12 mouse cellular contexts compared by ENCODE assay signal in the genomic region with DNA sequence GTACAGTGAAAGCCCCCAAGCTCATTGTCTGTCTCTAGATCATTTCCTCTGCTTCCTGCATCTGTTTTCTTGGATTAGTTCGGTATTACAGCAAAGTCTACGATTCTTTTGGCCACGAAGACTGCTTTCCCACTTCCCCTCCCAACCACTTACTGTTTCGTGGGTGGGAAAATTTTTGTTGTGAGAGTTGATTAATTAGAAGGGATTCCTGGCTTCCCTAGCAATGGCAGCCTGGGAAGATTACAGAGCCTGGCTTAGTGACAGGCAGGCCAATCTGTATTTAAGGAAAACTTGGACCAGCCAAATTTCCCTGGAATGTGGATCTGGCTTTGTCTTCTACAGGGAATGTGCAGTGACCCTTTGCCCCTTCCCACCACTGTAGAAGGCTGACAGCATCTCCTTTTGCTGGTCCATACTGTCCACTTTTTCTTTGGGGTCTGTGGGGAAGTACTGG. TPM values are rescaled to one million over a fixed set of nuclear protein-coding genes. Genes with fewer than 3 reads are reported as not detected.
A peak's percentile ranks its signal among the peaks of the same experiment; 100 is the strongest.
DNase-seq lines count a peak whose midpoint lies in the region; ATAC-seq lines count a peak whose summit lies in the region.
"Had no signal": no experiment of that assay in that cellular context is flagged by ENCODE, and none has a peak within 500 bp of the region (broad histone marks: within the 10 kb centered on the region; RNA-seq: fewer than 3 reads in every experiment).

No protein-coding gene starts in this region.

- no peak overlapping the region for H3K27ac ChIP-seq in forebrain, embryonic 13.5 days
- H3K27ac ChIP-seq in intestine, embryonic 15.5 days: no peak overlapping the region

- peak; percentile 56; the same call in 1 of the 2 replicates for ATAC-seq in forebrain, embryonic 13.5 days
- peak; percentile 52; the same call in 1 of the 2 replicates for ATAC-seq in intestine, embryonic 15.5 days

- no peak overlapping the region for H3K4me3 ChIP-seq in forebrain, embryonic 13.5 days
- no peak overlapping the region for H3K4me3 ChIP-seq in intestine, embryonic 15.5 days (replicated peaks)

- peaks cover 9% of the 10 kb centered on the region for H3K4me1 ChIP-seq in forebrain, embryonic 13.5 days
- H3K4me1 ChIP-seq in intestine, embryonic 15.5 days (replicated peaks): 0 out of 2 replicates have a peak, but pooled peaks cover 6% of the 10 kb centered on the region

- no peaks in the 10 kb centered on the region for H3K27me3 ChIP-seq in forebrain, embryonic 13.5 days
- H3K27me3 ChIP-seq in intestine, embryonic 15.5 days (replicated peaks): no peaks in the 10 kb centered on the region
- H3K27me3 ChIP-seq: CH12.LX had no signal

- 3% methylated on average over 4 of the region's 4 CpGs for WGBS in forebrain, embryonic 13.5 days
- WGBS in intestine, embryonic 15.5 days: 33% methylated on average over 4 of the region's 4 CpGs

- DNase-seq in heart, adult 8-10 months (ENCODE audit: low spot score): peak; percentile 31
- DNase-seq in heart, postnatal 36 days: no peak
- peak; percentile 45 for DNase-seq in 416B (ENCODE audit: low read depth)
- no peak for DNase-seq in frontal cortex, postnatal 10 days (ENCODE audit: low spot score in 2 of 2)
- DNase-seq in adrenal gland, postnatal 25 days: no peak
- no peak for DNase-seq in ovary, postnatal 36 days (ENCODE audit: low spot score)
- DNase-seq: thymus, postnatal 14 days had no signal

- intact Hi-C loops in heart, postnatal 36 days (cut with DNase I): no loop called here

- H3K4me2 ChIP-seq in forebrain, embryonic 13.5 days: no peak overlapping the region
- no peak overlapping the region for H3K4me2 ChIP-seq in intestine, embryonic 15.5 days (replicated peaks)

- H3K9me3 ChIP-seq in forebrain, embryonic 13.5 days (replicated peaks): no peaks in the 10 kb centered on the region
- no peaks in the 10 kb centered on the region for H3K9me3 ChIP-seq in intestine, embryonic 15.5 days

- no peak overlapping the region for H3K9ac ChIP-seq in forebrain, embryonic 13.5 days
- no peak overlapping the region for H3K9ac ChIP-seq in intestine, embryonic 15.5 days

- no peaks in the 10 kb centered on the region for H3K36me3 ChIP-seq in forebrain, embryonic 13.5 days (ENCODE audit: poor library complexity, severe bottlenecking)
- H3K36me3 ChIP-seq in intestine, embryonic 15.5 days: no peaks in the 10 kb centered on the region

RNA-seq across cellular contexts. Expression of gene AL731706.1, which starts 20.8 kb away (rescaled TPM):
- total RNA-seq in heart, adult 8-10 months (2022): 10 to 100 TPM; 17.6 to 41.2 (median 31.2) TPM
- 10 to 100 TPM; 37.3 to 38.0 TPM for total RNA-seq in heart, postnatal 36 days (2021)
- polyA plus RNA-seq in forebrain, embryonic 13.5 days (2015; fragmentation: Nextera tagmentation; extraction: Ambion mirVana): 22.1 and 27.4 TPM in 2 replicates
- 42.5 and 45.6 TPM in 2 replicates for polyA plus RNA-seq in intestine, embryonic 15.5 days (2015; fragmentation: Nextera tagmentation; extraction: Ambion mirVana)
- 19.4 and 21.0 TPM in 2 replicates for total RNA-seq in adrenal gland, postnatal 25 days (2021)
- total RNA-seq: liver, adult 2 months had no signal

RNA-seq across cellular contexts. Expression of gene Mkks, which starts 20.8 kb away (rescaled TPM):
- total RNA-seq in heart, adult 8-10 months (2022): 10 to 100 TPM; 31.7 to 55.5 (median 44.6) TPM
- 10 to 100 TPM; 28.5 to 28.6 TPM for total RNA-seq in heart, postnatal 36 days (2021)
- polyA plus RNA-seq in forebrain, embryonic 13.5 days (2015; fragmentation: Nextera tagmentation; extraction: Ambion mirVana): 9.9 and 10.8 TPM in 2 replicates
- polyA plus RNA-seq in intestine, embryonic 15.5 days (2015; fragmentation: Nextera tagmentation; extraction: Ambion mirVana): 15.7 and 18.5 TPM in 2 replicates
- 18.8 TPM in 2 replicates for total RNA-seq in adrenal gland, postnatal 25 days (2021)

RNA-seq across cellular contexts. Expression of gene Slx4ip, which starts 21.0 kb away (rescaled TPM):
- 1 to 10 TPM; 1.3 to 2.0 (median 1.5) TPM for total RNA-seq in heart, adult 8-10 months (2022)
- total RNA-seq in heart, postnatal 36 days (2021): 1 to 10 TPM; 1.3 to 2.0 TPM
- 12.2 and 12.8 TPM in 2 replicates for polyA plus RNA-seq in forebrain, embryonic 13.5 days (2015; fragmentation: Nextera tagmentation; extraction: Ambion mirVana)
- 5.3 and 6.7 TPM in 2 replicates for polyA plus RNA-seq in intestine, embryonic 15.5 days (2015; fragmentation: Nextera tagmentation; extraction: Ambion mirVana)
- 7.7 and 8.5 TPM in 2 replicates for total RNA-seq in adrenal gland, postnatal 25 days (2021)

RNA-seq across cellular contexts. Expression of gene AL731706.2, which starts 26.5 kb away (rescaled TPM):
- 10 to 100 TPM; 18.8 to 61.2 (median 25.1) TPM for total RNA-seq in heart, adult 8-10 months (2022)
- 10 to 100 TPM; 22.3 to 33.7 TPM for total RNA-seq in heart, postnatal 36 days (2021)
- 22.9 and 38.6 TPM in 2 replicates for polyA plus RNA-seq in forebrain, embryonic 13.5 days (2015; fragmentation: Nextera tagmentation; extraction: Ambion mirVana)
- 49.3 and 58.5 TPM in 2 replicates for polyA plus RNA-seq in intestine, embryonic 15.5 days (2015; fragmentation: Nextera tagmentation; extraction: Ambion mirVana)
- 14.1 and 20.4 TPM in 2 replicates for total RNA-seq in adrenal gland, postnatal 25 days (2021)
- total RNA-seq: liver, adult 2 months had no signal
- polyA plus RNA-seq: cortical plate, adult 2 months; liver, adult 2 months had no signal

Comparison
In these comparisons a context has a peak if more than half of its experiments do, and no peak if none do; other contexts are left out.
1. DNase-seq: peak in heart, adult 8-10 months (single experiment) and 416B (single experiment); none in heart, postnatal 36 days (0 of 2), frontal cortex, postnatal 10 days (0 of 2), adrenal gland, postnatal 25 days (single experiment) and ovary, postnatal 36 days (single experiment).